Mouse (Mus musculus) intestine, postnatal 0 days (tissue): ENCODE results near the gene Cldn7. TPM values are rescaled to one million over a fixed set of nuclear protein-coding genes. Genes with fewer than 3 reads are reported as not detected.

Experiments used
- ATAC-seq: fragments of 200-750 bp; cut with Nextera tagmentation; 2 replicates; pipeline ENCODE4 v1.8.0; 2017; ENCODE audit warnings: mild to moderate bottlenecking, moderate TSS enrichment, moderate library complexity
- H3K27ac ChIP-seq: fragments of 300-500 bp; sonication (generic); 2 replicates; pipeline ENCODE4 v1.5.1; 2014; ENCODE audit warnings: mild to moderate bottlenecking, low read depth, low read length, moderate library complexity
- H3K27me3 ChIP-seq: fragments of 300-500 bp; sonication (generic); replicated peaks from 2 replicates; pipeline ENCODE4 v1.6.1; 2014; ENCODE audit warnings: low read length, mixed read lengths; ENCODE audit not compliant: control insufficient read depth, insufficient read depth
- H3K36me3 ChIP-seq: fragments of 300-500 bp; sonication (generic); 2 replicates; pipeline ENCODE4 v1.6.1; 2014; ENCODE audit warnings: mild to moderate bottlenecking, moderate library complexity; ENCODE audit not compliant: control insufficient read depth, insufficient read depth
- H3K4me1 ChIP-seq: fragments of 300-500 bp; sonication (generic); replicated peaks from 2 replicates; pipeline ENCODE4 v1.6.1; 2014; ENCODE audit warnings: antibody characterized with exemption, low read length, mixed read lengths; ENCODE audit not compliant: control insufficient read depth, insufficient read depth
- H3K4me2 ChIP-seq: fragments of 300-500 bp; sonication (generic); replicated peaks from 2 replicates; pipeline ENCODE4 v1.6.1; 2014; ENCODE audit warnings: low read depth, mild to moderate bottlenecking, moderate library complexity
- H3K4me3 ChIP-seq: fragments of 300-500 bp; sonication (generic); 2 replicates; pipeline ENCODE4 v1.5.1; 2014; ENCODE audit warnings: low read depth, low read length
- H3K9ac ChIP-seq: fragments of 300-500 bp; sonication (generic); 2 replicates; pipeline ENCODE4 v1.6.1; 2014; ENCODE audit warnings: mild to moderate bottlenecking, low read depth, low read length
- H3K9me3 ChIP-seq: fragments of 300-500 bp; sonication (generic); 2 replicates; pipeline ENCODE4 v1.6.1; 2016; ENCODE audit warnings: mixed run types; ENCODE audit not compliant: control insufficient read depth
- CTCF ChIP-seq: sonication (generic); IDR thresholded peaks from 2 replicates; pipeline ENCODE4 v1.5.1; 2016; ENCODE audit warnings: low read depth, mild to moderate bottlenecking, control low read depth, antibody characterized with exemption, moderate library complexity
- WGBS: fragments of 180-500 bp; shearing (Covaris S2); extraction: QIAGEN DNeasy Blood & Tissue Kit; methylation state at CpG from one replicate; pipeline ENCODE4 v1.1.7; 2014; 5-methylcytosine and 5-hydroxymethylcytosine counted together
- polyA plus RNA-seq: library from polyadenylated mRNA; unstranded; fragments of >200 nt; fragmentation: Nextera tagmentation; extraction: Ambion mirVana; gene quantifications from 2 replicates; pipeline ENCODE4 v1.2.1, GENCODE M21; 2015

Cldn7 gene
- polyA plus RNA-seq, 1 experiment from 2014 or later, result 1,341 TPM

- ATAC-seq, result no peak
- WGBS, result 70% methylated on average over 8 of the region's 8 CpGs
- Histone ChIP-seq H3K27me3 (peaks cover 5% of the 10 kb centered on the region), H3K36me3 (no peaks in the 10 kb centered on the region), H3K9ac (no peak overlapping the region), H3K4me1 (peaks cover 8% of the 10 kb centered on the region), H3K4me2 (no peak overlapping the region), H3K9me3 (no peaks in the 10 kb centered on the region), H3K4me3 (no peak overlapping the region), H3K27ac (no peak overlapping the region)
- no peak for TF ChIP-seq CTCF
Observed at GRCm38 (mm10) chr11:69931769-69932168, 32.8 kb upstream of the Cldn7 start.

DNA sequence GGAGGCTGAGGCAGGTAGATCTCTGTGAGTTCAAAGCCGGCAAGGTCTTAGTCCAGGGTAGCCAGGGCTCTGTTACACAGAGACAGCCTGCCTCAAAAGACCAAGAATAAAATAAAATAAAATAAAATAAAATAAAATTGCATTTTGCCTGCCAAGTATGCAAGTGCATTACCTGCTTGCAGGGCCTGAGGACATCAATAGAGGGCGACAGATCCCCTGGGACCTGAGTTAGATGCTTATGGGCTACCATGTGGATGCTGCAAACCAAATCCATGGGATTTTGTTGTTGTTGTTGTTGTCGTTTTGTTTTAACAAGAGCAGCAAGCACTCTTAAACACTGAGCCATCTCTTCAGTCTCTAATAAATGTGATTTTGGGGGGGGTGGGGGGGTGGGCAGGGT lies 32.3 kb upstream of the Cldn7 start:
- H3K9ac ChIP-seq, result no peak overlapping the region
- peak; percentile 56 for TF ChIP-seq CTCF
- peaks cover 5% of the 10 kb centered on the region for H3K27me3 ChIP-seq
- no peak overlapping the region for H3K27ac ChIP-seq
- no peak overlapping the region for H3K4me3 ChIP-seq
- no peak for ATAC-seq
- H3K4me1 ChIP-seq, result peaks cover 12% of the 10 kb centered on the region
- H3K9me3 ChIP-seq, result no peaks in the 10 kb centered on the region
- H3K36me3 ChIP-seq, result no peaks in the 10 kb centered on the region
- 38% methylated on average over 3 of the region's 3 CpGs for whole genome bisulfite sequencing
- H3K4me2 ChIP-seq, result no peak overlapping the region

- Histone ChIP-seq H3K4me2 (no peak overlapping the region), H3K9me3 (no peaks in the 10 kb centered on the region), H3K27ac (no peak overlapping the region), H3K9ac (no peak overlapping the region), H3K4me1 (peaks cover 13% of the 10 kb centered on the region), H3K36me3 (no peaks in the 10 kb centered on the region), H3K4me3 (no peak overlapping the region), H3K27me3 (peaks cover 5% of the 10 kb centered on the region)
- WGBS, result 61% methylated on average over 4 of the region's 4 CpGs
- no peak for TF ChIP-seq CTCF
- no peak for ATAC-seq
Observed at GRCm38 (mm10) chr11:69933066-69933465, 31.5 kb upstream of the Cldn7 start.

- H3K9me3 ChIP-seq, result no peaks in the 10 kb centered on the region
- peak; percentile 96 for TF ChIP-seq CTCF
Observed at GRCm38 (mm10) chr11:69934169-69934568, 30.4 kb upstream of the Cldn7 start.

DNA sequence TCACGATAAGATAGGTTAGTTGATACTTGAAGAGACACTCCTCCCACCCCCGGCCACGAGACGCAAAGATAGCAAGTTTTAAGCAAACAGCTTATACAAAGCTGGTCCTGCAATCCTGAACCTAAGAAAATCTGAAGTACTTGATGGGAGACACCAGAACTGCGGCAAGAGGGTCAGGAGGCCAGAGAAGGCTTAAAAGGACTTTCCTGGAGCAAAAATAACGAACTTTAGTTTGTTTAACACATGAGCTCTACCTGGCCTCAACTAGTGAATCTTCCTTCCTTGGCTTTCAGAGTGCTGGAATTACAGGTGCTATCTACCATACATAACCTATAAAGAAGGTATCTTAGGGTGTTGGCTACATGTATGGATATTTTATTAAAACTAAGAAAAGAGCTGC lies 29.9 kb upstream of the Cldn7 start:
- Histone ChIP-seq H3K27ac (no peak overlapping the region), H3K4me2 (0 out of 2 replicates have a peak overlapping the region, but pooled peaks have one; percentile 57), H3K36me3 (no peaks in the 10 kb centered on the region), H3K27me3 (peaks cover 5% of the 10 kb centered on the region), H3K9me3 (no peaks in the 10 kb centered on the region), H3K9ac (no peak overlapping the region), H3K4me1 (peaks cover 13% of the 10 kb centered on the region), H3K4me3 (peak overlapping the region; percentile 19; the same call in 1 of the 2 replicates)
- ATAC-seq, result no peak
- WGBS, result 13% methylated on average over 6 of the region's 6 CpGs
- no peak for TF ChIP-seq CTCF

More at GRCm38 (mm10) chr11:69934169-69934568, 30.4 kb upstream of the Cldn7 start:
- ATAC-seq, result peak; percentile 32; the same call in 1 of the 2 replicates
- H3K4me2 ChIP-seq, result peak overlapping the region; percentile 57
- H3K4me1 ChIP-seq, result peaks cover 13% of the 10 kb centered on the region
- H3K4me3 ChIP-seq, result peak overlapping the region; percentile 19
- H3K27ac ChIP-seq, result no peak overlapping the region
- no peaks in the 10 kb centered on the region for H3K36me3 ChIP-seq
- peaks cover 5% of the 10 kb centered on the region for H3K27me3 ChIP-seq
- H3K9ac ChIP-seq, result no peak overlapping the region
- WGBS, result 1% methylated on average over 18 of the region's 18 CpGs

- peaks cover 5% of the 10 kb centered on the region for H3K27me3 ChIP-seq
- TF ChIP-seq CTCF, result peak; percentile 31
- 0 out of 2 replicates have a peak within 1 kb of the TSS, but pooled peaks have one; percentile 22 for H3K9ac ChIP-seq
- no peaks in the 10 kb centered on the region for H3K9me3 ChIP-seq
- H3K27ac ChIP-seq, result no peak within 1 kb of the TSS
- 3% methylated on average over 48 of the region's 62 CpGs for WGBS
- H3K4me3 ChIP-seq, result peak within 1 kb of the TSS; percentile 43
- no peaks in the 10 kb centered on the region for H3K36me3 ChIP-seq
- H3K4me2 ChIP-seq, result peak within 1 kb of the TSS; percentile 89
- peak; percentile 74 for ATAC-seq
- peaks cover 13% of the 10 kb centered on the region for H3K4me1 ChIP-seq
Observed at GRCm38 (mm10) chr11:69935137-69935879, 29.3 kb upstream of the Cldn7 start, which contains the start of gene Ybx2. Gene Ybx2 (plus strand): TSS chr11:69935796.
